Mouse (Mus musculus) heart, adult 2 months (tissue): ENCODE data around the gene Paqr8.

Experiments used
- EP300 ChIP-seq: fragments of 200-500 bp; IDR thresholded peaks from 2 replicates; pipeline ENCODE4 v1.6.1; 2011; ENCODE audit warnings: low read depth, low read length, control low read depth; ENCODE audit not compliant: insufficient read depth
- POLR2A ChIP-seq: fragments of 200-500 bp; IDR thresholded peaks from 2 replicates; pipeline ENCODE4 v1.6.1; 2011; ENCODE audit warnings: mild to moderate bottlenecking, low read depth, low read length, control low read depth; ENCODE audit not compliant: insufficient read depth

- TF ChIP-seq EP300, result no peak
- no peak for TF ChIP-seq POLR2A
Observed at GRCm38 (mm10) chr1:20919728-20920127, 29.3 kb downstream of the Paqr8 start.
